Mouse (Mus musculus) CH12.LX (cell line): Measurements from ENCODE around the gene Rbks.

Source experiments
- CHD1 ChIP-seq: IDR thresholded peaks from 2 replicates; pipeline ENCODE4 v1.6.1; 2012; ENCODE audit warnings: low read depth, low read length, improper control_type of control experiment, inconsistent platforms
- CTCF ChIP-seq, 2 experiments: IDR thresholded peaks in 1 of 2; conservative IDR thresholded peaks in 1 of 2; 2 replicates each; pipeline ENCODE4 v1.5.1; 2011 to 2012; ENCODE audit warnings: low read depth in 2 of 2, low read length in 2 of 2, improper control_type of control experiment in 1 of 2, inconsistent platforms in 1 of 2, mild to moderate bottlenecking in 1 of 2, moderate library complexity in 1 of 2
- E2F4 ChIP-seq: IDR thresholded peaks from 2 replicates; pipeline ENCODE4 v1.6.1; 2011; ENCODE audit warnings: low read depth, low read length, improper control_type of control experiment; ENCODE audit not compliant: insufficient replicate concordance
- ELF1 ChIP-seq: IDR thresholded peaks from 2 replicates; pipeline ENCODE4 v1.6.1; 2014; ENCODE audit warnings: low read depth, mild to moderate bottlenecking, inconsistent platforms, low read length, improper control_type of control experiment
- EP300 ChIP-seq: IDR thresholded peaks from 2 replicates; pipeline ENCODE4 v1.6.1; 2011; ENCODE audit warnings: low read length, improper control_type of control experiment
- ETS1 ChIP-seq: conservative IDR thresholded peaks from 2 replicates; pipeline ENCODE4 v1.6.1; 2012; ENCODE audit warnings: low read depth, mild to moderate bottlenecking, inconsistent platforms, low read length, improper control_type of control experiment, moderate library complexity
- MAX ChIP-seq: IDR thresholded peaks from 2 replicates; pipeline ENCODE4 v1.6.1; 2011; ENCODE audit warnings: low read length, improper control_type of control experiment
- MXI1 ChIP-seq: IDR thresholded peaks from 2 replicates; pipeline ENCODE4 v1.6.1; 2011; ENCODE audit warnings: mild to moderate bottlenecking, low read depth, low read length, improper control_type of control experiment
- POLR2A ChIP-seq: IDR thresholded peaks from 2 replicates; pipeline ENCODE4 v1.6.1; 2011; ENCODE audit warnings: low read depth, mild to moderate bottlenecking, improper control_type of control experiment, low read length
- POLR2AphosphoS2 ChIP-seq: IDR thresholded peaks from 2 replicates; pipeline ENCODE4 v1.6.1; 2011; ENCODE audit warnings: low read depth, low read length, improper control_type of control experiment
- UBTF ChIP-seq: IDR thresholded peaks from 2 replicates; pipeline ENCODE4 v1.6.1; 2012; ENCODE audit warnings: low read depth, mild to moderate bottlenecking, inconsistent platforms, low read length, improper control_type of control experiment, moderate library complexity
- ZC3H11A ChIP-seq: IDR thresholded peaks from 2 replicates; pipeline ENCODE4 v1.6.1; 2012; ENCODE audit warnings: low read depth, mild to moderate bottlenecking, inconsistent platforms, low read length, improper control_type of control experiment
- ZKSCAN1 ChIP-seq: IDR thresholded peaks from 2 replicates; pipeline ENCODE4 v1.6.1; 2012; ENCODE audit warnings: low read depth, inconsistent platforms, low read length, improper control_type of control experiment, borderline replicate concordance
- ZMIZ1 ChIP-seq: IDR thresholded peaks from 2 replicates; pipeline ENCODE4 v1.6.1; 2012; ENCODE audit warnings: low read depth, mild to moderate bottlenecking, inconsistent platforms, low read length, improper control_type of control experiment

DNA sequence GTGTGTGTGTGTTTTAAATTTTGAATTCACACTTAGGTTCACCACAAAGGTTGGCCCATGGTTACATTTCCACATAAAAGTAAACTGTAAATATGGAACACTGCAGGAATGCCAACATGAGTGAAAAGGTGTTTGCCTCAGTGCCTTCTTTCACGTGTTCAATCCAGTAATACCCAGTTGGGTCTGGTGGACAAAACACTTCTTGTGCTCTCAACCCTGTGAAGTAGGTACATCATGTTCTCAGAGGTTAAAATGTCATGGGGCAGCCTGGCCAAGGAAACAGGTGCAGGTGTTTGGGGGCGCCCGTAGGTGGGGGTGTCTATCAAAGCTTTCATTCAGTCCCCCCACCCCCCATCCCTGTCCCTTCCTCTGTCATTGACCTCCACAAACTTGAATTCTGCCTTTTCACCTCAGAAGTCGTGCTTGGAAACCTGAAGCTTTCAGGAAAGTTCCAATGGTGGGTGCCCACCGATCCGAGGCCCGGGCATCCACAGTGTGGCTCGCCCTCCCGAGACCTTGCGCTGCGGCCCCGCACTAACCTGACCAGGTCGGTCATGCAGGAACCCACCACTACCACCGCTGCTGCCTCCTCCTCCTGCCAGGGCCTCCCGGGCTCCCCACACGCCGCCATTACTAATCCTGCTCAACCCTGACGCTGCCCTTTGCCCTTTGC is at the start of gene Rbks:
- no peak for TF ChIP-seq POLR2A
- no peak for TF ChIP-seq UBTF
- TF ChIP-seq MAX, result no peak
- no peak for TF ChIP-seq CTCF (conservative IDR thresholded peaks at IDR 0.05 in 1 of 2, IDR thresholded peaks at IDR 0.05 in 1 of 2; ENCODE audit: low read depth in 2 of 2, low read length in 2 of 2)
- no peak for TF ChIP-seq ZMIZ1
- TF ChIP-seq ELF1, result no peak
- no peak for TF ChIP-seq ETS1
- no peak for TF ChIP-seq CHD1
- no peak for TF ChIP-seq EP300
- TF ChIP-seq ZKSCAN1, result no peak
- TF ChIP-seq ZC3H11A, result no peak
- no peak for TF ChIP-seq MXI1
- no peak for TF ChIP-seq POLR2AphosphoS2
- no peak for TF ChIP-seq E2F4
